Mouse (Mus musculus) layer of hippocampus, adult 9-11 months (tissue): ENCODE results near the gene Atp8b2.

Experiments used
- DNase-seq: peaks from one replicate; pipeline ENCODE4 v3.0.0; 2022

The Atp8b2 gene

DNA sequence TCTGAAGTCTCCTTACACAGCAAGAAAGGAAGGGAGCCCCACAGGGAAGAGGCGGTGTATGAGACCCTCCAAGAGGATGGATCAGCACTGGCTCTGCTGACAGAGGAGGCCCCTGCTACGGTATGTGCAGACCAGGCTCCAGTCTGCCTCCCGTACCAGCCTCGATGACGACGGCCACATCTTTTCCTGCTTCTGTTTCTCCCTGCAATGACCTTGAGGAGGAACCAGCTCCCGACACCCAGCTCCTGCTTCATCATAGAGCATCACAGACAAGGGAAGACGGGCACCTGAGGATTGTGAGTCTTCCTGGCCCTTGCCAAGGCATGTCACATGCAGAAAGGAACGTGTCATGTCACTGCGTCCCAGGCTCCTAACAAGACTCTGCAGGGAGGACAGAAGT lies 65.3 kb downstream of the Atp8b2 start:
- no peak for DNase-seq

DNA sequence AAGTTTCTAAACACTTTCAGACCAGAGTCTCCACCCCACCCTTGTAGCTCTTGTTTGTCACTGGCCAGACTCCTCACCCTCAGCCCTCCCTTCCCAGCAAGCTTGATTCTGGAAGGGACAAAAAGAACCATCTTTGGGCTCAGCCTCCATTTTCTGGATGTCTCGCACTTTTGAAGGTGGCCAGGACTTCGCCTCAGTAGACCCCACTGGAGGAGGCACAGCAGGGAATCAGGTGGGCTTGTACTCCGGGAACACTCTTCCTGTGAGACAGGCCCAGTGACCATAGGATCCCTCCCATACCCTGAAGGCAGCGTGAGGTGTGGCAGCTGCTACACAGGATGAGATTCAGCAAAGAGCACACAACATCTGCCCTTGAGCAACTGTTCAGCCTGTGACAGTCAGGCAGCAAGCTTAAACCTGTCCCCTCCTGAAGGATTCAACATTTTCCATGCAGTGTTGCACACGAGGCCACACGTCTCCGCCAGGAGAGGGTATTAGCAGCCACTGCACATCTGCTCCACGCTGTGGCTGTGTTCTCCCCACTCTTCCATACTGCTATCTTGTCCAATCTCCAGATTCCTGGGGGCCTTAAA lies 66.0 kb downstream of the Atp8b2 start:
- no peak for DNase-seq

DNA sequence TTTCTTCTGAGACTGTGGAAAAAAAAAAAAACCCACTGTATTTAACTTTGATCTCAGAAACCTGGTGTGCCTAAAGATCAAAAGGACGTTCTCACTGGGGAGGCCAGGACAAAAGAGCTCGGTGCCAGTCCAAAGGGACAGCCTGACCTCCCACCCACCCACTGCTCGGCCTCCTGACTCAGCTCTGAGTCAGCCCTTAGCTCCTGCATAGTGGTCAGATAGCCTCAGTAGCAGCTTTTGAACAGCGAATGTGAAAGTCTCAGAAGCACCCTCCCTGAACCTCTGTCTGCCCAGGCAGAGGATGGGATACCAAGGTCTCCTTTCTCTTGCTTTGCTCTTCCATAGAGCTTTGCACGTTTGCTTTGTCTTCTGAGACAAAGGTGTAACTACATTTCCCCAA lies 66.7 kb downstream of the Atp8b2 start:
- no peak for DNase-seq

DNA sequence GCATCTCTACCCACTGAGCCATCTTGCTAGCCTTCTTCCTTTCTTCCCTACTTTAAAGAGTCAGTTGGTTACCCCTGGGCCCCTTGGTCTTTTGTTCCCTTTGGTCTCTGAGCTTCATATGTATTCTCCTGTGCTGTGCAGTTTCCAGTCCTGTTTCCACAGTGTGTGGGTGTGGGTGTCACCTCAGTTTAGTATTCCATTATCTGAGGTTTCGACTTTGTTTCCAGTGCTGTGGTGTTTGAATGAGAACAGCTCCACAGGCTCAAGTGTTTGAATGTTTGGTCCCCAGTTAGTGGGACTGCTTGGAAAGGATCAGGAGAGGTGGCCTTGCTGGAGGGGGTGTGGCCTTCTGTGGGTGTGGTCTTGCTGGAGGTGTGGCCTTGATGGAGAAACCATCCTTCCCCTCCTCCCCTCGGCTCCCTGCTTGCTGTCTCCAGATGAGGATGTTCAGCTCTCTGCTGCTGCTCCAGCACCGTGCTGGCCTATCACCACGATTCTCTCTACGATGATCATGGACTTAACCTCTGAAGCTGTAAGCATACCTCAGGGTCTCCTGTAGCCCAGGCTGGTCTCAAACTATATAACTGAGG lies 70.7 kb downstream of the Atp8b2 start:
- no peak for DNase-seq

DNA sequence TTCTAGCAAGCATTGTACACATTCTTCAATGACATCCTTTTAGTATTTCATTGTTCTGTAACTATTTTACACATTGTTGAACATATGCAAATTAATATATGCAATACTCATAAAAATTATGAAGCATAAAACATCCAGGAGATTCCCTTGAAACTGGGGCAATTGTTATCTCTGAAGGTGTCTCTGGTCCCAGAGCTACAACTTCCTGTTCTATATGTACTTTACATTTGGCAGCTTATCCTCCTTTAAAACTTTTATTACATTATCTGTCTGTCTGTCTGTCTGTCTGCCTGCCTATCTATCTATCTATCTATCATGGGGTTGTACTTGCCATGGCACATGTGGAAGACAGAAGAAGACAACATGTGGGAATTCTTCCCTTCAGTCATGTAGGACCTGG lies 71.6 kb downstream of the Atp8b2 start:
- DNase-seq, result no peak

DNA sequence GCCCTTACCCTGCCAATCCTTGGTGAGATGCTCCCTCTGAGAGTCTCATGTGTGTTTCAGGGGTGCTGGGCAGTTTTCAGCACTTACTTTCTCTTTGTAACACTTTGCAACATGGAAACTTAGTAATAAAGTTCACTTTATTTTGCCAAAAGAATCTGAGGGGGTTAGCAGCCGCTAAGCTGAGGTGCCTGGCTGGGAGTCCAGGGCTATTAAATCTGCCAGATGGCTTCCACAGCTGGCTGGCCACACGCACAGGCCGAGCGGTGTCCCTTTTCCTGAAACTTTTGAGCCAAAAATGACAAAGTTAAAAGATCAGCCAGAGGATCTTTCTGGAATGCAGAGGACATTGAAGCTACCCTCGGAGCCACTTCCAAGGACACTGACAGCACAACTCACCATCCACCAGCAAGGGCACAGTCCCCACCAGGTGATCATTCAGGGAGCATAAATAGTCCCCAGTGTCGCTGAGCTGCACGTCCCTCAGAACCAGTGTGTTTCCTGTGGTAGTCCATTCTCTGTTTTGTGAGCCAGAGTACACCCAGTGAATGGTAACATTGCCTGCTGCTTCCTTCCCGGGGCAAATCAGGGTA lies 73.4 kb downstream of the Atp8b2 start:
- DNase-seq, result no peak
